Mouse (Mus musculus) lung, embryonic 16.5 days (tissue): ENCODE results near the gene Chl1. TPM values are rescaled to one million over a fixed set of nuclear protein-coding genes. Genes with fewer than 3 reads are reported as not detected.
A peak's percentile ranks its signal among the peaks of the same experiment; 100 is the strongest.

Experiments used
- ATAC-seq: fragments of 200-750 bp; cut with Nextera tagmentation; 2 replicates; pipeline ENCODE4 v1.8.0; 2017; ENCODE audit warnings: low read depth, mild to moderate bottlenecking, moderate library complexity
- H3K27ac ChIP-seq: fragments of 300-500 bp; sonication (generic); 2 replicates; pipeline ENCODE4 v1.5.1; 2014; ENCODE audit warnings: mild to moderate bottlenecking, control low read depth, low read length
- H3K27me3 ChIP-seq: fragments of 300-500 bp; sonication (generic); 2 replicates; pipeline ENCODE4 v1.6.1; 2014; ENCODE audit warnings: low read depth, low read length, mixed read lengths; ENCODE audit not compliant: control insufficient read depth, insufficient read depth
- H3K36me3 ChIP-seq: fragments of 300-500 bp; sonication (generic); 2 replicates; pipeline ENCODE4 v1.6.1; 2014; ENCODE audit warnings: low read length; ENCODE audit not compliant: control insufficient read depth, insufficient read depth
- H3K4me1 ChIP-seq: fragments of 300-500 bp; sonication (generic); replicated peaks from 2 replicates; pipeline ENCODE4 v1.6.1; 2014; ENCODE audit warnings: low read length, mixed read lengths; ENCODE audit not compliant: control insufficient read depth, insufficient read depth
- H3K4me2 ChIP-seq: fragments of 300-500 bp; sonication (generic); 2 replicates; pipeline ENCODE4 v1.6.1; 2014; ENCODE audit warnings: low read depth, low read length, control low read depth
- H3K4me3 ChIP-seq: fragments of 300-500 bp; sonication (generic); 2 replicates; pipeline ENCODE4 v1.5.1; 2014; ENCODE audit warnings: mild to moderate bottlenecking, low read length, control low read depth
- H3K9ac ChIP-seq: fragments of 300-500 bp; sonication (generic); 2 replicates; pipeline ENCODE4 v1.6.1; 2014; ENCODE audit warnings: low read length, control low read depth
- H3K9me3 ChIP-seq: fragments of 300-500 bp; sonication (generic); 2 replicates; pipeline ENCODE4 v1.6.1; 2016; ENCODE audit warnings: low read length; ENCODE audit not compliant: control insufficient read depth
- WGBS: fragments of 180-500 bp; shearing (Covaris S2); extraction: QIAGEN DNeasy Blood & Tissue Kit; methylation state at CpG from one replicate; pipeline ENCODE4 v1.1.7; 2014; 5-methylcytosine and 5-hydroxymethylcytosine counted together
- polyA plus RNA-seq: library from polyadenylated mRNA; unstranded; fragments of >200 nt; fragmentation: Nextera tagmentation; extraction: Ambion mirVana; gene quantifications from 2 replicates; pipeline ENCODE4 v1.2.1, GENCODE M21; 2015

The Chl1 gene
- polyA plus RNA-seq, 1 experiment from 2014 or later = 0.38 TPM

- no peaks in the 10 kb centered on the region for H3K27me3 ChIP-seq
- WGBS = 61% methylated on average over 3 of the region's 3 CpGs
- no peaks in the 10 kb centered on the region for H3K4me1 ChIP-seq
These were observed 103.3 kb downstream of the Chl1 start for GRCm38 (mm10) chr6:103613714-103614113.

GRCm38 (mm10) chr6:103615924-103616602, 105.7 kb downstream of the Chl1 start:
- H3K4me2 ChIP-seq = no peak overlapping the region
- no peaks in the 10 kb centered on the region for H3K27me3 ChIP-seq
- H3K9ac ChIP-seq = no peak overlapping the region
- peak; percentile 84 for ATAC-seq
- H3K36me3 ChIP-seq = no peaks in the 10 kb centered on the region
- 23% methylated on average over 3 of the region's 3 CpGs for WGBS
- peak overlapping the region; percentile 52 for H3K27ac ChIP-seq
- H3K4me1 ChIP-seq = no peaks in the 10 kb centered on the region
- no peaks in the 10 kb centered on the region for H3K9me3 ChIP-seq
- H3K4me3 ChIP-seq = no peak overlapping the region

More at GRCm38 (mm10) chr6:103613714-103614113, 103.3 kb downstream of the Chl1 start:
- H3K9ac ChIP-seq = no peak overlapping the region
- no peaks in the 10 kb centered on the region for H3K36me3 ChIP-seq
- H3K27ac ChIP-seq = no peak overlapping the region
- 0 out of 2 replicates have a peak, but pooled peaks have one; percentile 27 for ATAC-seq
- H3K4me3 ChIP-seq = no peak overlapping the region
- H3K9me3 ChIP-seq = no peaks in the 10 kb centered on the region
- no peak overlapping the region for H3K4me2 ChIP-seq

GRCm38 (mm10) chr6:103620880-103621279, 110.5 kb downstream of the Chl1 start:
- Histone ChIP-seq H3K4me3 (no peak overlapping the region), H3K9me3 (no peaks in the 10 kb centered on the region), H3K27ac (no peak overlapping the region), H3K9ac (no peak overlapping the region), H3K4me2 (no peak overlapping the region), H3K36me3 (no peaks in the 10 kb centered on the region), H3K4me1 (no peaks in the 10 kb centered on the region), H3K27me3 (no peaks in the 10 kb centered on the region)
- no peak for ATAC-seq
- 54% methylated on average over 4 of the region's 4 CpGs for WGBS

GRCm38 (mm10) chr6:103622117-103622713, 111.8 kb downstream of the Chl1 start:
- H3K4me2 ChIP-seq = no peak overlapping the region
- H3K4me1 ChIP-seq = no peaks in the 10 kb centered on the region
- H3K9me3 ChIP-seq = no peaks in the 10 kb centered on the region
- H3K27me3 ChIP-seq = no peaks in the 10 kb centered on the region
- H3K9ac ChIP-seq = no peak overlapping the region
- no peak overlapping the region for H3K4me3 ChIP-seq
- no peak for ATAC-seq
- 64% methylated on average over 3 of the region's 3 CpGs for WGBS
- no peaks in the 10 kb centered on the region for H3K36me3 ChIP-seq
- no peak overlapping the region for H3K27ac ChIP-seq

GRCm38 (mm10) chr6:103632856-103633255, 122.5 kb downstream of the Chl1 start:
- Histone ChIP-seq H3K4me3 (no peak overlapping the region), H3K27me3 (no peaks in the 10 kb centered on the region), H3K27ac (no peak overlapping the region), H3K9ac (no peak overlapping the region), H3K4me1 (no peaks in the 10 kb centered on the region), H3K9me3 (no peaks in the 10 kb centered on the region), H3K36me3 (no peaks in the 10 kb centered on the region), H3K4me2 (no peak overlapping the region)
- 24% methylated on average over 3 of the region's 3 CpGs for WGBS
- ATAC-seq = no peak

- ATAC-seq = no peak
- Histone ChIP-seq H3K4me1 (no peaks in the 10 kb centered on the region), H3K9me3 (no peaks in the 10 kb centered on the region), H3K4me3 (no peak overlapping the region), H3K27ac (no peak overlapping the region), H3K27me3 (no peaks in the 10 kb centered on the region), H3K36me3 (no peaks in the 10 kb centered on the region), H3K9ac (no peak overlapping the region), H3K4me2 (no peak overlapping the region)
- 73% methylated on average over 1 of the region's 1 CpGs for WGBS
These were observed 146.4 kb downstream of the Chl1 start for GRCm38 (mm10) chr6:103656778-103657177.

- H3K27ac ChIP-seq = no peak overlapping the region
- no peaks in the 10 kb centered on the region for H3K27me3 ChIP-seq
- H3K4me3 ChIP-seq = no peak overlapping the region
- no peak overlapping the region for H3K4me2 ChIP-seq
- H3K9ac ChIP-seq = no peak overlapping the region
- H3K36me3 ChIP-seq = no peaks in the 10 kb centered on the region
- no peaks in the 10 kb centered on the region for H3K4me1 ChIP-seq
- no peak for ATAC-seq
- 85% methylated on average over 2 of the region's 2 CpGs for WGBS
- no peaks in the 10 kb centered on the region for H3K9me3 ChIP-seq
These were observed 148.8 kb downstream of the Chl1 start for GRCm38 (mm10) chr6:103659173-103659572.

- no peaks in the 10 kb centered on the region for H3K4me1 ChIP-seq
- no peak overlapping the region for H3K27ac ChIP-seq
- no peaks in the 10 kb centered on the region for H3K27me3 ChIP-seq
- H3K4me3 ChIP-seq = no peak overlapping the region
- H3K4me2 ChIP-seq = no peak overlapping the region
- no peaks in the 10 kb centered on the region for H3K9me3 ChIP-seq
- WGBS = 79% methylated on average over 2 of the region's 2 CpGs
- no peak overlapping the region for H3K9ac ChIP-seq
- ATAC-seq = no peak
- H3K36me3 ChIP-seq = no peaks in the 10 kb centered on the region
These were observed 154.8 kb downstream of the Chl1 start for GRCm38 (mm10) chr6:103665206-103665605.

GRCm38 (mm10) chr6:103665677-103666316, 155.4 kb downstream of the Chl1 start:
- 84% methylated on average over 9 of the region's 9 CpGs for WGBS
- ATAC-seq = no peak
- Histone ChIP-seq H3K27me3 (no peaks in the 10 kb centered on the region), H3K27ac (no peak overlapping the region), H3K9me3 (no peaks in the 10 kb centered on the region), H3K9ac (no peak overlapping the region), H3K4me3 (no peak overlapping the region), H3K4me2 (no peak overlapping the region), H3K4me1 (no peaks in the 10 kb centered on the region), H3K36me3 (no peaks in the 10 kb centered on the region)
